Mouse (Mus musculus): ENCODE measurements around the gene Supt20.
A peak's percentile ranks its signal among the peaks of the same experiment; 100 is the strongest.

The Supt20 gene

DNA sequence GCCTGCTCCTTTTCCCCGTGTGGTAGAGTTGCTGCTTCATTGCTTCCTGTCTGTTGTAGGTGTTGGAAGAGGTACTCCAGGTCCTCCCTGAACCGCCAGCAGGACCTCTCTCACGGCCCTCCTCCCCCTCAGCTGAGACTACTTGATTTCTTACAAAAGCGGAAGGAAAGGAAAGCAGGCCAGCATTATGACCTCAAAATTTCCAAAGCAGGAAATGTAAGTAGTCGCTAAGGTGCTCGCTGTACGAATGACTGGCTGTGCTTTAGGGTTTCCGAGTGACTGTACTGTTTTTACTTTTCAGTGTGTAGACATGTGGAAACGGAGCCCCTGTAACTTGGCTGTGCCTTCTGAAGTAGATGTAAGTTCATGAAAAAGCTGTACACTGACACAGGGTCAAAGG lies 16.4 kb downstream of the Supt20 start:
- DNase-seq: peak; percentile 51 to 54

DNA sequence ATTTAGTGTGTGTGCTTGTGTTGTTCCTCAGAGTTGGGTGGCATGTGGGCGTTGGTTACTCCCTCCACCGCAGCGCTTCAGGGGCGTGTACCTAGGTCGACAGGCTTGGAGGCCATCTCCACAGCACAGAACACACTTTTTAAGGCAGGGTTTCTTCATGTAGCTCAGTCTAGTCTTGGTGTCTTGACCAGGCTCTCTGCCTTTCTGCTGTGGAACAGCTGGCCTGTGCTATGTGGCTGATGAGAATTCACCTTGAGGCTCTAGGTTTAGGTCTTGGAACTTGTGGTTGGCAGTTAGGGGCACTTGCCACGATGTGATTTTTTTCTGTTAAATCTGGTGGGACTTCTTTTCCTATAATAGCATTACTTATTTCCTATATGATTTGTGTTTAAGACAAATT lies 21.6 kb downstream of the Supt20 start, which contains the start of gene Gm21958:
Gm21958 (minus strand) TSS at position 101 of the 400 bp plus-strand sequence.
- no peak for DNase-seq

DNA sequence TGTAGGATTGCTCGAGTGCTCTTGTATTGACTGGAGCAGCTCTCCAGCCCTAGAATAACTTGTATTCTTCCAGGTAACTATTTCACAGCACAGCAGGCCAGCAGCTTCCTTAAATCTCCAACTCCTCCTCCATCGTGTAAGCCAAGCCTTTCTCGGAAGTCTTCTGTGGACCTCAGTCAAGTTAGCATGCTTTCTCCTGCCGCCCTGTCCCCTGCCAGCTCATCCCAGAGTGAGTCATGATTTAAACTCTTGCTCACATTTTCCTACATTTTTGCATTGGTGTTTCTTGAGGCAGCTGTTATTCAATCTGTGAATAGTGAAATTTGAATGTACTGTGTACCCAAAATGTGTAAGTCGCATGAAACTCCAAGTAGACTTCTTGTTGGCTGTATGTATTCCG lies 22.9 kb downstream of the Supt20 start:
- no peak for DNase-seq

DNA sequence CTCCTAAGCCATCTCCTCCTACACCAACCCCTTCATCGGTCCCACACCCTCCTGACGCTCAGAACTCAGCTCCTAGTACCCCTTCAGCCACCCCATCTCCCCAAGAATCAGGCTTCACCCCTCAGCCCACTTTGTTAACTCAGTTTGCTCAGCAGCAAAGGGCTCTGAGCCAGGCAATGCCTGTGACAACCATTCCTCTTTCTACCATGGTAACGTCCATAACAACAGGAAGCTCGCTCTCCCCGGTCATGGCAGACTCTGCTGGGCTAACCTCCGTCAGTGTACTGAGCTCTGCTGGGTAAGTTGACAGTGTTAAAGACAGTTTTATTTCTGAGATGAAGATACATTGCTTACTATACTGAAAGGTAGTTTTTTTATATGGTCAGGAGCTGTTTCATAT lies 24.7 kb downstream of the Supt20 start:
- no peak for DNase-seq

DNA sequence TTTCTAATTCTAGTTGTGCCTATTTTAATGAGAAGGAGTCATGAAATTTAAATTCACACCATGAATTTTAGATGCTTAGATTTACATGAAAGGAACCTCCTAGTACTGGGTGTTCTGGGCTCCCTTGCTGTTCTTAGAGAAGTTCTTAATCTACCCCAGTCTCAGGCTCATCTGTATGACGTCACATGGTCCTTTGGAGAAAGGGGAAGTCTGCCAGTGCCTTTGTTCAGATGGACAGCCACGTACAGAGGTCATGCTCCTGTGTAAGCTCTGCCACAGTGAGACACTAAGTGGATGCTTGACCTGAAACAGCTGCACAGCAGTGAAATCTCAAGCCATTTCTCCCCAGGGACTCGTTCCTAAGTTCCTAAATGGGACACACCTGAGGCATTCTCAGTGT lies 26.3 kb downstream of the Supt20 start:
- DNase-seq: peak; percentile 21 to 25

DNA sequence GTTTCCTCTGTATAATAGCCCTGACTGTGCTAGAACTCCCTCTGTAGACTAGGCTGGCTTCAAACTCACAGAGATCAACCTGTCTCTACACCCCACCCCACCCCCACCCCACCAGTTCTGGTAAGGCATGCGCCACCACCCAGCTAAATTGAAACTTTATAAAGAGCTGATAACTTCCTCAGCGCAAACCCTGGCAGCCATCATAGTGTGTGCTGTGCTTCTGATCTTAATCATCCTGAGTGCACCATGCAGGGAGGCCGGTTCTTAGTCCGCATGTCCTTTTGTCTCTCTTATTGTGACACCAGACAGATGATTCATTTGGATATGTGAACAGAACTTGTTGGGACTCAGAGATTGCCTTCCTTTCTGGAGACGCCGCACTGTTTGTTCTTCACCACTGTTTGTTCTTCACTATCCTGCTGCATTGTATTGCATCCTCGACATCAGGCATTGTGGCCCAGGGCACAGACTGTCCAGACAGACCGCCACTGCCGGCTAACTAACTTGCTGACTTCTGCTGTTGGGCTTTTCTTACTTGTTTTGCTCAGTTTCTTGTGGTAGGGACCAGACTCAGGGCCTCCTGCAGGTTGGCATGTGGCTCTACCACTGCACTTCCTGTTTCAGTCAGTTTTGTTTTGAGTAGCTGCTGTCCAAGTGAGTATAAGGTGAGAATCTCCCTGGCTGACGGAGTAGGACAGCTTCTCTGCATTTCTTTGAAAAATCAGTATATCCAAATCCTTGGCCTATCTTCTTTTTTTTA lies 31.3 kb downstream of the Supt20 start:
- DNase-seq: peak; percentile 55 to 59

DNA sequence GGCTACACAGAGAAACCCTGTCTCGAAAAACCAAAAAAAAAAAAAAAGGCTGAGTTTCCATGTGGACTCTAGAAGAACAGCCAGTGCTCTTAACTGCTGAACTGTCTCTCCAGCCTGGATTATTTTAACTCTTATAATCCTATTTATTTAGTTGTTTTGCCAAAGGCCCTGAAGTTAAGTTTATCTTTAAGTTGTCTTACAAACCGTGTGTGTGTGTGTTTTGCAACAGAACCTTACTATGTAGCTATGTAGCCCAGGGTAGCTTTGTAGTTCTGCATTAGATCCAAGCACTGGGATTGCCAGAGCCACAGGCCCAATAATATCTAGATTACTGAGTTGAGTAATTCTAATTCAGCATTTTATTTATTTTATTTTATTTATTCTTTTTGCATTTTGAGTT lies 32.7 kb downstream of the Supt20 start:
- DNase-seq: no peak

DNA sequence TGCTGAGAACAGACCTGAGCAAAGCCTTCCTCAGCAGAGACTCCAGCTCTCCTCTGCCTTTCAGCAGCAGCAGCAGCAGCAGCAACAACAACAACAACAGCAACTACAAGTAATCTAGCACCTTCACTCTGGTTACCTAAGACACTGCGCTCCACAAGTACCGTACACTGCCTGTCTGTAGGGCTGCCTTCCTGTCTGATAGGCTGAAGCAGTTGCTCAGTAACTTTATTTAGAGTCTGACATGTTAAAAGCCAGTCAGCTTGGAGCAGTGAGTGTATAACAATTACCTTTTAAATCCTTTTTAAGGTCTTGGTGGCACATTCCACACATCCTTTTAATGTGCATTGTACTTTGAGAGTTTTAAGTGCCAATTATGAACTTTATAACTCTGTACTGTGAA lies 35.0 kb downstream of the Supt20 start:
- no peak for DNase-seq

DNA sequence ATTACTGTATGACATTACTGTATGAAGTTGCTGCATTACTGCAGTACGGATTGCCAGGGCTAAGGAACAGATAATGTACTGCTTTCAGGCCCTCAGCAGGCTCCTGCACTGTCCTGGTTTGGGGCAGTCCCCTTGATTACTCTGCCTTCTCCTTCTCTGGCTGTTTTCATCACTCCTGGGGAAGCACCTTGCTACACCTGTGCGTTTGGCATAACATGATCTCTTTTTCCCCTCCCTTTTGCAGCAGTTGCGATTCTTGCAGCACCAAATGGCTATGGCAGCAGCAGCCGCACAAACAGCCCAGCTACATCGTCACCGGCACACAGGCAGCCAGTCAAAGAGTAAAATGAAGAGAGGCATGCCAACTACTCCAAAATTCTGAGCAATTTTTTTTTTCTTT lies 35.5 kb downstream of the Supt20 start:
- DNase-seq: no peak

DNA sequence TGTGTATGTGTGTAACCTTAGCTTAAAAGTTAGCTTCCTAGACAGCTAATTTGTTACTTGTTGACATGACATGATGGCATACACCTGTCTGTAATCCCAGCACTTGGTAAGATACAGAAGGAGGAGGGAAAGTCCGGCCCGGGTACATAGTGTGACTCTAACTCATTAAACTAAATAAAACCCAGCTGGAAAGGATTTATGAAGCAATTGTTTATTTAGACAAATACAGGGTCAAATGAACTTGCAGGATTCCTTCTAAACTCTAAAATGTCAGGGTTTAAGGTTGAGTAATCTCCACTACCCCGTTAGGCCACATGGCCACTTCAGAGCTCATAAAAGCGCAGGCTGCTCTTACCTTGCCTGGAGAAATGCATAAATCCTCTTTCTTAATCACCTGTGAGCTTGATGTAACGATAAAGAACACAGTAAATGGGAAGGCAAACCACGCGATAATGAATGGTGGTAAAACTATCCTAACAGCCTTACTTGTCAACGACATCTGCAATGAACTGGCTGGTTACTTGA lies 39.1 kb downstream of the Supt20 start:
- no peak for DNase-seq

DNA sequence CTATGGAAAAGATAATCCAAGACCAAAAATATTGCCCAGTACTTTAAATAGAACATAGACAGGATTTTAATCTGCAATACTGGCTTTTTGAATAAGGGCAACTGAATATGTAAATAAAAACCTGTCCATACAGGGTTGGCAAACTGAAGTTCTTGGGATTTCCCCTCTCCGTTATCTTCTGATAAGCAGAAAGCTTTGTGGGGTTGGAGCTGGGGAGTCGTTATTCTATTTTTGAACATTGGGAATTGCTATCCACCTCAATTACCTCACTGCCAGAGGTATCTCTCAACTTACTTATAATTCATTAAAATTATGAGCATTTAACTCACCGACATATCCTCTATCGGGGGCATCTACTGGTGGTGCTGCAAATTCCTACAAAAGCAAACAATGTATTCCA lies 39.8 kb downstream of the Supt20 start:
- DNase-seq: no peak

DNA sequence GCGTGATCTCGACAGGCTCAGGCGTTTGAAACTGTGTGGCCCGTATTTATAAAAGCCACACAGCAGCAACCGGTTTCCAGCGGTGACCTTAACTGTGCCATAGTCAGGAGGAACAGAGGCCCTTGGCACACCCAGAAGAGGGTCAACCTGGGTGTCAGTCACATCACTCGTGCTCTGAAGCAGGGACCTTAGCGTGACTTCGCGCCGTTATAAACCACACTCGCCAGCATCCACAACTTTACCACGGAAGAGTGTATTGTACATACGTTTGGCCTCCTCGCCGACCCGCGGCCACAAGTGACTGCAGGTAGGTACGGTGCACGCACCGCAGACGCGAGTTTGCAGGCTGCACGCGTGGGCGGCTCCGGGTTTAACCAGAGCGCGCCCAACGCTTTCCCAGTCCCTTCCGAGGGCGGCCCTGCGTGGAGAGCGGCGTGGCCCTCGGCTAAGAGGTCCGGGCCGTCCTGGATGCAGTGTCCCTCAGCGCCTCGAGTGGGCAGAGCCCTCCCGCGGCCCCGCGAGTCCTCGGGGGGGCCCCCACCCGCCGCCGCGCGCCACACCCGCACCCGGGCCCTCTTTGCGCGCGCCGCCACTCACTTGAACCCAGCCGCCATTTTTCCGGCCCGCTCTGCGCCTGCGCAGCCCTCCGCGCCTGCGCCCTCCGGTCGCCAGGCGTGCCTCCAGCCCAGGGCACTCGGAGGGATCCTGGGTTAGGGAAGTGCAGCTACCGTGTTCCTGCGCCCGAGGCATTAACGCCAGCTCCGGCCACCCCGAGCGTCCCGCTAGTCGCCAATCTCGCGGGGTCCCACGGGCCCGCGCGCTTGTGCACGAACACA lies 42.0 kb downstream of the Supt20 start:
- peak; percentile 92 to 94 for DNase-seq

DNA sequence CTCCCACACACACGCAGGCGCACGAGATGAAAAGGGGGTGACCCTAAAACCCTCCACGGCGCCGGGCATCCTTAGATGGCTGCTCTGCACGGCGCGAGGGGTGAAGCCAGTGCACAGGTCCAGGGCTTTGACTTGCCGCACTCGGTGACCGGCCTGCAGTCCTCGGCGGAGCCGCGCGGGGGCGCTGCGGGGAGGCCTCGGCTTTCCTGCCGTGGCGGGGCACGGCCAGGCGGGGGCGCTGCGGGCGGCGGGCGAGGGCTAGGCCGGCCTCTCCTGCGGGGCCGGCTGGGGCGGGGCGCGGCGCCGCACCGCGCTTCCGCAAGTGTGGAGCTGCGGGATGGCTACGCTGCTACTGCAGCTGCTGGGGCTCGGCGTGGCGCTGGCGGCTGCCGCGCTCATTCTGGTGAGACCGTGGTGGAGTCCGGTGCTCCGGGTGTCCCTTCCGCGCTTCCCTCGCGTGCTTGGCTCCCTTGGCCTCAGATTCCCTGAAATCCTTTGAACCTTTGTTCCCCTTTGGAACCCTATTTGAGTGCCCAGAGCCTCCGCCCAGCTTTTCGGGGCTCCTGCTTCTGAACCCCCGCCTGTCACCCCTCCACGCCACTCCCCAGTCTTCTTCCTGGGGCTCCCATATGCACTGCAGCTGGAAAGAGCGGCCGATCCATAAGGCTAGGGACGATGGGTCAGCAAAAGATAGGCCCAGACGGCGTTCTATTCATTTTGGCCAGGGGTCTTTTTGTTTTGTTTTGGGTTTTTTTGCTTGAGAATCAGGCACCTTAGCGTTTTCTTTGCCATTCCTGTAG lies 42.8 kb downstream of the Supt20 start, which contains the start of the genes Exosc8 and Alg5:
Exosc8 (minus strand) TSS at position 147 of the 800 bp plus-strand sequence.
Alg5 (plus strand) TSS at position 293 of the 800 bp plus-strand sequence.
- DNase-seq: peak; percentile 99 to 100

DNA sequence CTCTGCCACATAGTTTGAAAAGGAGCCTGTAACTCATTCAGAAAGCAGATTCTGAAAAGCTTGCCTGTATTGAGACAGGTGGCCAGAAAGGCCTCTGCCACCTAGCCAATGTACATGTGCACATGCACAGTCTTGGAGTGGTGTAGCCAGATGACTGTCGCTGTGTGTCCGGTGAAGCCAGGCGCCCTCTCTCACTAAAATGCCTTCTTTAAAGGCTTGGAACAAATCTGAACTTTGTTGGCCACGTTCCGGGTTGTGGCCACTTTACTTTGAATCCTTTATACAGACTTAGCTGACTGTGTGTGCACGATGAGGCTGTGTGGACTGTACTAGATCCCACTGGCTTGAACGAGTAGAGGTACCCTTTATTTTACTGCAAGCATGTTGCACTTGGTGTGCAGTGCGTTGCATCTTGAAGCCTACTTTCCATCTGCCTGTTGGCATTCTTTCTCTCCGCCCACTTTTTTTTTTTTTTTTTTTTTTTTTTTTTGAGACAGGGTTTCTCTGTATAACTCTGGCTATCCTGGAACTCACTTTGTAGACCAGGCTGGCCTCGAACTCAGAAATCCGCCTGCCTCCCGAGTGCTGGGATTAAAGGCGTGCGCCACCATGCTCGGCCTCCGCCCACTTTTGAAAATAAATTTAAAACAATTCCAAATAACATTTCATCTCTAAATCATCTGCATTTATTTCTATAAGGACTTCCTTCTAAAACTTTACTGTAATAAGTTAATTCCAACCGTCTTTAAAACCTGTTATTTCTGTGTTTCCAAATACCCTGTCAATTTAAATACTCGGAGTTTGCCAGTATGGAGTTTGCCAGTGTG lies 43.7 kb downstream of the Supt20 start:
- peak; percentile 9 to 24 for DNase-seq

DNA sequence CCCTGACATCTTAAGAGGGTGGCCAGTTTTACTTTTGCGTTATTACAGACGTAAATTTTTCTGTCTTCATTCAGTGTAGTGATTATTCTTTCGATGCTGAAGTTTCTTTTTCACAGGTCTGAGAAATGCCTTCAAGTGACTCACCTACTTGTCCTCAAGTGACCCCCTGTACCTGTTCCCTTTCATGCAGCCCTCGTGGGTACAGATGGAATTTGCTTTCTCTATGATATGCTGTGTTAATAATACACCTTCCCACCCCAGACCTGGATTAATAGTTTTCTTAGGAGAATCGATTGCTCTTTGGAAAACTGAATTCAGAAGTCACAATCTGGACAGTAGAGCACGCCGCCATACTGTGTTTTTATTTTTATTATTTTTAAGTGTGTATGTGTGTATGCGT lies 44.7 kb downstream of the Supt20 start:
- DNase-seq: no peak

DNA sequence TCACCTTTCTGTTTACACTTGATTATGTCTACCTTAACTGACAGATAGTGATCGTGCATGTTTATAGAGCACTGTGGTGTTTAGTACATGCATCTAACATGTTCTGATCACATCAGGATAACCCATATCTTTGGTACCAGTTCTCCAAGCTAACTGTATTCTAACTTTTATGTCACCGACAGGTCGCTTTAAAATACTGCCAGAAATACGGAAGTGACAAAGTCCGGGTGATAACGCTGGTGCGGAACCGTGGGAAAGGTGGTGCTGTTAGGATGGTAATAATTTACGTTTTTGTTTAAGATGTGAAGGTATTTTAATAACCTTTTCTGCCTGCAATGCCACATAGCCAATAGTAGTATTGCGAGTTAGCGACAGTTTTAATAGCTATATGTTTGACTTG lies 49.4 kb downstream of the Supt20 start:
- no peak for DNase-seq

DNA sequence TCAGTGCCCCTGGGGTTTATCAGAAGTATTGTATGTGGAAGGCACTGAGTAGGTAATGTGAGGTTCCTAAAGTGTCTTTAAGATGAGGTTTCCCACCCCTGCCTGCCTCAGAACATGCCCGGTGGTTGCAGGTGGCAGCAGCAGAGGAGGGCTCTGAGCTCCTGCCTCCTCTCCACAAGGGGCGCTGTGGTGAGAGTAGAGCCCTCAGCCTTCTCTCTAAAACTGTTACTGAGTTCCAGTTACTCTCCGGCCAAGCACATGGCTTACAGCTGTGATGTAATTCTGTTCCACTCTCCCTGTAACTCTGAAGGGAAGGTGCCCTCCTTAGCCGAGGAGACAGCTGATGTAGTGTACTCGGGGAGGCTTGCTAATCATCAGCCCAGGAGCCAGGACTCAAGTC lies 53.2 kb downstream of the Supt20 start:
- DNase-seq: peak; percentile 28 to 37

DNA sequence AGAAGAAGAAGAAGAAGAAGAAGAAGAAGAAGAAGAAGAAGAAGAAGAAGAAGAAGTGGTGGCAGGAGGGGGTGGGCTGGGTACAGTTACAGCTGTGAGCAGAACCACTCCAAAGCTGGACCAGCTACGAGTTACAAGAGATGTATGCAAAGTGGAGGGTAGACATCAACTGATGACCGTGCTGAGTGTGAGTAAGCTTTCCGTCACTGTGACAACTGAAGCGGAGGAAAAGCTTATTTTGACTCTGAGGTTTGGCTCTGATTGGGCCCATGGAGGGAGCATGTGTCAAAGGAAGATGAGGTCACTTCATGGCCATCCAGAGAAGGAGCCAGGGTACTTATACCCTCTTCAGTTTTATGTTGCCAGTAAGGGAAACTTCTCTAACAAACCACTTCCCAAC lies 60.8 kb downstream of the Supt20 start:
- DNase-seq: no peak

DNA sequence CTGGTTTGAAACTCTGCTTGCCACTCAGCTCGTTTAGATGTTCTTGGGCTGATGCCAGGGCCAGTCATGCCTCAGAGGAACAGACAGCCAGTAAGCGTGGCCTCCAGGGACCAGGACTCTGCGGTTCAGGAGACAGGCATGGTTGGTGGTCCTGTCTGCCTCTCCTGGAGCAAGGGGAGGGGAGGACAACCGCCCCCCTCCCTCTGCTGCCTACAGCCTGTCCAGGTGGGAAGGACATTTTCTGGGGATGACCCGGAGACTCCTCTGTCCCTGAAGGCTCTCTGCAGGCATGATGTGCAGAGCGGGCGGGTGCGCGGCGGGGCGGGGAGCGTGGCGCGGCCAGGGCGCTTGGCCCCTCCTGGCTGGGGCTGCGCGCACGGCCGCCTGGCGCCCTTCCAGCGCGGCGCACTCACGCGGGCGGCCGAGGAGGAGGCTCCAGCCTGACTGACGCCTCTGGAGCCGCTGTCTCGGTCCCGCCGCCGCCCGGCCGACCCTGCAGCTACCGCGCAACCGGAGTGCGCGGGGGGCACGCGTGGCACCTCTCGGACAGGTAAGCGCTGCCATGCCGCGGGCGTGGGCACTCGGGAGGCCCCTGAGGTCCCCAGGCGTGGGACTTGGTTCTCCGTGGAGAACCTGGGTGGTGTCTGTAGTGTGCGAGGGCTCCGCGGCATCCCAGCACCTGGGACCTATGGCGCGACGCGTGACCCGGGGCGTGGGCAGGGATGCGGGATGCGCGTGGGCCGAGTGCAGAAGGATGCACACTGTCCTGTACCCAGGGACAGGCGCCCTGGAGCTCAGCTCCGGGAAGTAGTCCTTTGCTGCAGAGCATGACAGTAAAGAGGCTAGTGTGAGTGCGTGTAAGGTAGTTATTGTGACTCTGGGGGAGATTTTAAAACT lies 62.8 kb downstream of the Supt20 start, which contains the start of gene Smad9:
Smad9 (plus strand) TSS at position 438 of the 897 bp plus-strand sequence.
- no peak for DNase-seq

DNA sequence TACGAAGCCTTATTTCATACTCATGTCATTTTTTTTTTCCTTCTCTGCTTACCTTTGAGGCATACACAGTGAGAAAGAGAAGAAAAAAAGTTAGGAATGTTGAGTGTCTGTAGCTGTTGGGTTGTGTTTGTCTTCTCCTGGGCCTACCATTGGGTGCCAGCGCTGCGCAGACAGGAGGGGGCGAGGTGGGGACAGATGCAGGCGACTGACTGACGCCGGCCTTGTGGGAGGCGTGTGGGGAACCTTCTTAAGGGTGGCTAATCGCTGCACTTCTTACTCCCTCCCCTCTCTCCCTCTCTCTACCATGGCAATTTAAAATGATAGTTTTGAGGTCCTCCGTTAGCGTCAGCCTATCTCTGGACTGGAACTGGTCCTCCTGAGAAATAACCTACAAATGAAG lies 63.5 kb downstream of the Supt20 start:
- no peak for DNase-seq

DNA sequence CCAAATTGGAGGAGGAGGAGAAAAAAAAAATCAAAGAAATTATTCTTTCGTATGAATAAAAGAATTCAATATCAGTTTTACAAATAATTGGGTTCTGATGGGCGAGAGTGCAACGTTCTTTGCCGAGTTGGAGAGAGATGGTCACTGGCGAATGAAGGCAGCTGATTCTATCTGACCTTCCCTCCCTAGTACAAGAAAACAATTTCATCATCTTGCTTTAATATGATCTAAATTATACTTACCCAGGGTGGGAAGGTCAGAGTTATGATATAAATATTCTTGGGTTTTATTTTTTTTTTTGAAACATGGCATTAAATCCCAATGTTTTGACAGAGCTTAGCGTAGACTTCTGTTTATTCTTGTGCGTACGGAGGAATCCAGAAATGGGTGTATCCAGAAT lies 64.8 kb downstream of the Supt20 start:
- no peak for DNase-seq
